Comparison of ENCODE assay signal across 9 mouse cellular contexts in the genomic region with DNA sequence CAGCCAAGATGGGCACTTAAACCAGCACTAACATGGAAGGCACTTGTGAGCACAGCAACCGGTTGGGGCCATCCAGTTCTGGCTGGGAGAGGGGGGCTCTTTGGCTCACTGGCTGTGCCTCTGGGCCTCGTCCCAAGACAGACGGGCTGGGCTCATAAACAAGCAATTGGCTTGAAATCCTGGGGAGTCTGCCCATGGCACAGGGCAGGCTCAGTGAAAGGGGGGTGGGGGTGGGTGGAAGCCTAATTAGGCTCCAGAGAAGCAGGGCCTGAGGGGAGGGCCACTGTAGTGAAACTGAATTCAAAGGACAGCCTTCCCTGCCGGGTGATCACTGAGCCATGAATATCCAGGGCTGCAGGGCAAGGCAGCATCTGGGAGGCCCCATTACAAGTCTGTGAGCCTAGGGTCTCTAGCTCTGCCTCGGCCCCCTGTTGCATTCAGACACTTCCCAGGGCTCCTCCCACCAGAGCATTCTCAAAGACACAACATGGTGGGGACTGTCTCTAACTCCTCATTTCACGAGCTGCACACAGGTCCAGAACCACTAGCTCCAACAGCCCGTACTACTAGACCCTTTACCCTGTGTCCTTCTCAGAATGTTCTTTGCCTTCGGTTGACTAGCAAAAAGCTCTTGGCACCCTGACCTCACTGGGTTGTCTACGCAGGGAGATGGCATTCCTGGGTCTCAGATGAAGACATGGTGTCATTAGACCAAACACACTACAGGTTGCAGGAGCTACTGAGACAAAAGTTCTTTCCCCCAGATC. TPM values are rescaled to one million over a fixed set of nuclear protein-coding genes. Genes with fewer than 3 reads are reported as not detected.
DNase-seq lines count a peak whose midpoint lies in the region; ATAC-seq lines count a peak whose summit lies in the region.
"Had no signal": no experiment of that assay in that cellular context is flagged by ENCODE, and none has a peak within 500 bp of the region (broad histone marks: within the 10 kb centered on the region; RNA-seq: fewer than 3 reads in every experiment).

No protein-coding gene starts in this region.

- H3K4me1 ChIP-seq in heart, embryonic 10.5 days, result peaks cover 52% of the 10 kb centered on the region
- H3K4me1 ChIP-seq in hindbrain, embryonic 11.5 days (replicated peaks; ENCODE audit: control insufficient read depth, insufficient read depth, low read length), result peaks cover 28% of the 10 kb centered on the region
- peaks cover 40% of the 10 kb centered on the region for H3K4me1 ChIP-seq in limb, embryonic 10.5 days
- H3K4me1 ChIP-seq in neural tube, embryonic 13.5 days (replicated peaks), result peaks cover 81% of the 10 kb centered on the region

- no peaks in the 10 kb centered on the region for H3K27me3 ChIP-seq in heart, embryonic 10.5 days (ENCODE audit: insufficient read depth, poor library complexity, severe bottlenecking)
- H3K27me3 ChIP-seq in hindbrain, embryonic 11.5 days (ENCODE audit: control insufficient read depth, insufficient read depth, low read length), result no peaks in the 10 kb centered on the region
- peaks cover 15% of the 10 kb centered on the region; the same call in 1 of the 2 replicates for H3K27me3 ChIP-seq in limb, embryonic 10.5 days (ENCODE audit: low read depth, poor library complexity, severe bottlenecking)
- H3K27me3 ChIP-seq in neural tube, embryonic 13.5 days, result no peaks in the 10 kb centered on the region

- WGBS in heart, embryonic 10.5 days, result 53% methylated on average over 9 of the region's 9 CpGs
- WGBS in hindbrain, embryonic 11.5 days, result 19% methylated on average over 9 of the region's 9 CpGs
- 37% methylated on average over 9 of the region's 9 CpGs for WGBS in limb, embryonic 10.5 days
- 14% methylated on average over 9 of the region's 9 CpGs for WGBS in neural tube, embryonic 13.5 days

- peak overlapping the region; percentile 40 for H3K4me2 ChIP-seq in hindbrain, embryonic 11.5 days (replicated peaks; ENCODE audit: low read depth, low read length)
- peak overlapping the region; percentile 38 for H3K4me2 ChIP-seq in neural tube, embryonic 13.5 days

- peak overlapping the region; percentile 28 for H3K9ac ChIP-seq in hindbrain, embryonic 11.5 days (ENCODE audit: low read depth, low read length)
- H3K9ac ChIP-seq in neural tube, embryonic 13.5 days, result peak overlapping the region; percentile 9; the same call in 1 of the 2 replicates

- no peak for DNase-seq in heart, embryonic 10.5 days (ENCODE audit: low spot score)
- DNase-seq in heart, adult 18-20 months, result no peak
- DNase-seq in cerebellum, postnatal 10 days, result peak; percentile 76 to 86
- DNase-seq in hindbrain, embryonic 11.5 days (ENCODE audit: low spot score), result peak; percentile 76
- DNase-seq in limb, embryonic 10.5 days (ENCODE audit: low spot score), result peak; percentile 56
- DNase-seq in thymus, postnatal 36 days, result no peak

- ATAC-seq in hindbrain, embryonic 11.5 days (ENCODE audit: low FRiP score), result peak; percentile 79
- ATAC-seq in neural tube, embryonic 13.5 days (ENCODE audit: low read depth), result peak; percentile 84
- no peak for ATAC-seq in erythroblast, adult 5-6 weeks (replicated peaks; ENCODE audit: low FRiP score, poor library complexity, severe bottlenecking)

- H3K27ac ChIP-seq in heart, embryonic 10.5 days, result peak overlapping the region; percentile 73
- H3K27ac ChIP-seq in hindbrain, embryonic 11.5 days (ENCODE audit: low read depth, low read length), result peak overlapping the region; percentile 95
- H3K27ac ChIP-seq in limb, embryonic 10.5 days, result peak overlapping the region; percentile 73
- H3K27ac ChIP-seq in neural tube, embryonic 13.5 days (replicated peaks), result peak overlapping the region; percentile 88
- H3K27ac ChIP-seq: left cerebral cortex, adult 2 months had no signal

- H3K36me3 ChIP-seq in heart, embryonic 10.5 days, result no peaks in the 10 kb centered on the region; the same call in 1 of the 2 replicates
- H3K36me3 ChIP-seq in hindbrain, embryonic 11.5 days (ENCODE audit: control insufficient read depth, insufficient read depth, low read length), result no peaks in the 10 kb centered on the region
- H3K36me3 ChIP-seq in limb, embryonic 10.5 days, result no peaks in the 10 kb centered on the region
- H3K36me3 ChIP-seq in neural tube, embryonic 13.5 days, result peaks cover 7% of the 10 kb centered on the region; the same call in 1 of the 2 replicates

- no peaks in the 10 kb centered on the region for H3K9me3 ChIP-seq in heart, embryonic 10.5 days
- H3K9me3 ChIP-seq in hindbrain, embryonic 11.5 days (ENCODE audit: control insufficient read depth, low read length), result no peaks in the 10 kb centered on the region
- H3K9me3 ChIP-seq in limb, embryonic 10.5 days (replicated peaks), result no peaks in the 10 kb centered on the region
- H3K9me3 ChIP-seq in neural tube, embryonic 13.5 days, result no peaks in the 10 kb centered on the region

- H3K4me3 ChIP-seq in heart, embryonic 10.5 days, result no peak overlapping the region
- H3K4me3 ChIP-seq in hindbrain, embryonic 11.5 days (ENCODE audit: low read depth, low read length), result no peak overlapping the region
- no peak overlapping the region for H3K4me3 ChIP-seq in limb, embryonic 10.5 days
- no peak overlapping the region for H3K4me3 ChIP-seq in neural tube, embryonic 13.5 days
- H3K4me3 ChIP-seq: left cerebral cortex, adult 2 months had no signal

RNA-seq across cellular contexts. Expression of gene Trp53i11, which starts 40.5 kb away (rescaled TPM):
- 22.5 and 24.2 TPM in 2 replicates for polyA plus RNA-seq in heart, embryonic 10.5 days (2016; fragmentation: Nextera tagmentation; extraction: Ambion mirVana)
- total RNA-seq in heart, adult 18-20 months (2021), result 10 to 100 TPM; 26.7 to 30.5 TPM
- 204 and 221 TPM in 2 replicates for polyA plus RNA-seq in hindbrain, embryonic 11.5 days (2014; fragmentation: Nextera tagmentation; extraction: Ambion mirVana)
- polyA plus RNA-seq in limb, embryonic 10.5 days (2016; fragmentation: Nextera tagmentation; extraction: Ambion mirVana), result 17.5 and 25.2 TPM in 2 replicates
- 137 and 150 TPM in 2 replicates for polyA plus RNA-seq in neural tube, embryonic 13.5 days (2015; fragmentation: Nextera tagmentation; extraction: Ambion mirVana)
- total RNA-seq in erythroblast, adult 5-6 weeks (2015; ENCODE audit: low replicate concordance), result 0.96 TPM in 1 of 2 replicates, not detected in the other
- total RNA-seq in erythroblast, adult 5-6 weeks (2017; ENCODE audit: low replicate concordance), result 0.34 TPM in 1 of 2 replicates, not detected in the other

Comparison
In these comparisons a context has a peak if more than half of its experiments do, and no peak if none do; other contexts are left out.
1. DNase-seq: peak in cerebellum, postnatal 10 days (2 of 2), hindbrain, embryonic 11.5 days (single experiment) and limb, embryonic 10.5 days (single experiment); none in heart, embryonic 10.5 days (single experiment), heart, adult 18-20 months (0 of 2) and thymus, postnatal 36 days (0 of 2).
2. Peak in every context shown above with its lines, with median percentiles within 50 percentile points of each other: H3K27ac ChIP-seq.